Mouse (Mus musculus): Measurements from ENCODE around the gene Itk. TPM values are rescaled to one million over a fixed set of nuclear protein-coding genes. Genes with fewer than 3 reads are reported as not detected.

The Itk gene
- total RNA-seq, 2 experiments from 2014 or later: 0.16 to 0.31 TPM

- no peak for DNase-seq (ENCODE audit: low spot score)
- intact Hi-C loops (cut with DNase I): loop anchor here (5.0 kb wide), 1 partner anchor 33 kb away; no protein-coding TSS in a partner anchor
Measured at GRCm38 (mm10) chr11:46310647-46311063, 78.7 kb downstream of the Itk start.

GRCm38 (mm10) chr11:46309808-46310555, 79.3 kb downstream of the Itk start:
- DNase-seq (ENCODE audit: low spot score): no peak
- intact Hi-C loops (cut with DNase I): loop anchor here (5.0 kb wide), 1 partner anchor 33 kb away; no protein-coding TSS in a partner anchor

GRCm38 (mm10) chr11:46309111-46309741, 80.1 kb downstream of the Itk start:
- DNase-seq (ENCODE audit: low spot score): no peak
- intact Hi-C loops (cut with DNase I): no loop called here

- DNase-seq (ENCODE audit: low spot score): no peak
- intact Hi-C loops (cut with DNase I): no loop called here
Measured at GRCm38 (mm10) chr11:46308271-46308974, 80.9 kb downstream of the Itk start.

GRCm38 (mm10) chr11:46307768-46308167, 81.5 kb downstream of the Itk start:
- intact Hi-C loops (cut with DNase I): no loop called here

GRCm38 (mm10) chr11:46306776-46307175, 82.5 kb downstream of the Itk start:
- intact Hi-C loops (cut with DNase I): no loop called here
- no peak for DNase-seq (ENCODE audit: low spot score)

More at GRCm38 (mm10) chr11:46307768-46308167, 81.5 kb downstream of the Itk start:
- DNase-seq (ENCODE audit: low spot score): no peak

- DNase-seq (ENCODE audit: low spot score): no peak
- intact Hi-C loops (cut with DNase I): no loop called here
Measured at GRCm38 (mm10) chr11:46305881-46306520, 83.3 kb downstream of the Itk start.

- intact Hi-C loops (cut with DNase I): no loop called here
Measured at GRCm38 (mm10) chr11:46304864-46305710, 84.2 kb downstream of the Itk start.

GRCm38 (mm10) chr11:46304093-46304492, 85.2 kb downstream of the Itk start:
- intact Hi-C loops (cut with DNase I): no loop called here
- no peak for DNase-seq (ENCODE audit: low spot score)

More at GRCm38 (mm10) chr11:46304864-46305710, 84.2 kb downstream of the Itk start:
- DNase-seq (ENCODE audit: low spot score): no peak

- intact Hi-C loops (cut with DNase I): no loop called here
- no peak for DNase-seq (ENCODE audit: low spot score)
Measured at GRCm38 (mm10) chr11:46302471-46302870, 86.8 kb downstream of the Itk start.

- intact Hi-C loops (cut with DNase I): no loop called here
- no peak for DNase-seq (ENCODE audit: low spot score)
Measured at GRCm38 (mm10) chr11:46301579-46302248, 87.6 kb downstream of the Itk start.

GRCm38 (mm10) chr11:46299901-46300300, 89.4 kb downstream of the Itk start:
- intact Hi-C loops (cut with DNase I): no loop called here
- DNase-seq (ENCODE audit: low spot score): no peak

GRCm38 (mm10) chr11:46298889-46299785, 90.2 kb downstream of the Itk start:
- DNase-seq (ENCODE audit: low spot score): no peak

GRCm38 (mm10) chr11:46294390-46294789, 94.9 kb downstream of the Itk start:
- no peak for DNase-seq (ENCODE audit: low spot score)
- intact Hi-C loops (cut with DNase I): no loop called here

More at GRCm38 (mm10) chr11:46298889-46299785, 90.2 kb downstream of the Itk start:
- intact Hi-C loops (cut with DNase I): no loop called here

GRCm38 (mm10) chr11:46293491-46293890, 95.8 kb downstream of the Itk start:
- no peak for DNase-seq (ENCODE audit: low spot score)
- intact Hi-C loops (cut with DNase I): no loop called here

- intact Hi-C loops (cut with DNase I): no loop called here
- DNase-seq (ENCODE audit: low spot score): no peak
Measured at GRCm38 (mm10) chr11:46290988-46291405, 98.3 kb downstream of the Itk start.

GRCm38 (mm10) chr11:46289561-46289960, 99.8 kb downstream of the Itk start:
- intact Hi-C loops (cut with DNase I): no loop called here
- DNase-seq (ENCODE audit: low spot score): no peak

GRCm38 (mm10) chr11:46289022-46289421, 100.3 kb downstream of the Itk start:
- intact Hi-C loops (cut with DNase I): no loop called here
- DNase-seq (ENCODE audit: low spot score): no peak
